Mouse (Mus musculus): Measurements from ENCODE around the gene Vrk1. TPM values are rescaled to one million over a fixed set of nuclear protein-coding genes. Genes with fewer than 3 reads are reported as not detected.

The Vrk1 gene
- polyA plus RNA-seq, 1 experiment from 2014 or later, result 68.3 TPM

GRCm38 (mm10) chr12:105993356-105993755 is 16.7 kb upstream of the Vrk1 start:
- 74% methylated on average over 7 of the region's 7 CpGs for WGBS
- H3K27me3 ChIP-seq (replicated peaks; ENCODE audit: control insufficient read depth, insufficient read depth, low read length), result no peaks in the 10 kb centered on the region
- H3K9me3 ChIP-seq (ENCODE audit: control insufficient read depth, low read length), result no peaks in the 10 kb centered on the region
- H3K4me3 ChIP-seq (replicated peaks; ENCODE audit: low read length), result no peak overlapping the region
- no peak overlapping the region for H3K9ac ChIP-seq (replicated peaks; ENCODE audit: low read depth, low read length)
- H3K27ac ChIP-seq (ENCODE audit: low read length), result no peak overlapping the region
- H3K4me1 ChIP-seq (replicated peaks; ENCODE audit: control insufficient read depth, insufficient read depth, low read length), result peaks cover 14% of the 10 kb centered on the region
- H3K4me2 ChIP-seq (ENCODE audit: low read length), result no peak overlapping the region
- no peaks in the 10 kb centered on the region for H3K36me3 ChIP-seq (ENCODE audit: control insufficient read depth, insufficient read depth)
- ATAC-seq, result no peak

GRCm38 (mm10) chr12:105995940-105996339 is 14.1 kb upstream of the Vrk1 start:
- WGBS, result 44% methylated on average over 4 of the region's 4 CpGs
- H3K36me3 ChIP-seq (ENCODE audit: control insufficient read depth, insufficient read depth), result no peaks in the 10 kb centered on the region
- H3K4me3 ChIP-seq (replicated peaks; ENCODE audit: low read length), result no peak overlapping the region
- H3K4me1 ChIP-seq (replicated peaks; ENCODE audit: control insufficient read depth, insufficient read depth, low read length), result peaks cover 14% of the 10 kb centered on the region
- H3K9ac ChIP-seq (replicated peaks; ENCODE audit: low read depth, low read length), result no peak overlapping the region
- no peak overlapping the region for H3K4me2 ChIP-seq (ENCODE audit: low read length)
- ATAC-seq, result no peak
- H3K9me3 ChIP-seq (ENCODE audit: control insufficient read depth, low read length), result no peaks in the 10 kb centered on the region
- no peaks in the 10 kb centered on the region for H3K27me3 ChIP-seq (replicated peaks; ENCODE audit: control insufficient read depth, insufficient read depth, low read length)
- H3K27ac ChIP-seq (ENCODE audit: low read length), result no peak overlapping the region

- ATAC-seq, result peak; percentile 57
- WGBS, result 62% methylated on average over 19 of the region's 19 CpGs
- no peak overlapping the region for H3K4me2 ChIP-seq (ENCODE audit: low read length)
These were observed 12.8 kb upstream of the Vrk1 start for GRCm38 (mm10) chr12:105997028-105997786.

GRCm38 (mm10) chr12:106001775-106002174 is 8.3 kb upstream of the Vrk1 start:
- Histone ChIP-seq H3K27ac (ENCODE audit: low read length) (no peak overlapping the region), H3K27me3 (replicated peaks; ENCODE audit: control insufficient read depth, insufficient read depth, low read length) (no peaks in the 10 kb centered on the region), H3K4me1 (replicated peaks; ENCODE audit: control insufficient read depth, insufficient read depth, low read length) (peaks cover 6% of the 10 kb centered on the region; the same call in 1 of the 2 replicates), H3K36me3 (ENCODE audit: control insufficient read depth, insufficient read depth) (no peaks in the 10 kb centered on the region), H3K4me3 (replicated peaks; ENCODE audit: low read length) (no peak overlapping the region), H3K9ac (replicated peaks; ENCODE audit: low read depth, low read length) (no peak overlapping the region), H3K9me3 (ENCODE audit: control insufficient read depth, low read length) (no peaks in the 10 kb centered on the region), H3K4me2 (ENCODE audit: low read length) (no peak overlapping the region)
- WGBS, result 41% methylated on average over 8 of the region's 8 CpGs
- no peak for ATAC-seq

More at GRCm38 (mm10) chr12:105997028-105997786, 12.8 kb upstream of the Vrk1 start:
- Histone ChIP-seq H3K36me3 (ENCODE audit: control insufficient read depth, insufficient read depth) (no peaks in the 10 kb centered on the region), H3K9me3 (ENCODE audit: control insufficient read depth, low read length) (no peaks in the 10 kb centered on the region), H3K4me3 (replicated peaks; ENCODE audit: low read length) (no peak overlapping the region), H3K4me1 (replicated peaks; ENCODE audit: control insufficient read depth, insufficient read depth, low read length) (peaks cover 12% of the 10 kb centered on the region), H3K27me3 (replicated peaks; ENCODE audit: control insufficient read depth, insufficient read depth, low read length) (no peaks in the 10 kb centered on the region), H3K27ac (ENCODE audit: low read length) (peak overlapping the region; percentile 50), H3K9ac (replicated peaks; ENCODE audit: low read depth, low read length) (no peak overlapping the region)

- H3K9me3 ChIP-seq (ENCODE audit: control insufficient read depth, low read length), result no peaks in the 10 kb centered on the region
- no peaks in the 10 kb centered on the region for H3K27me3 ChIP-seq (replicated peaks; ENCODE audit: control insufficient read depth, insufficient read depth, low read length)
- 87% methylated on average over 6 of the region's 6 CpGs for WGBS
- no peak overlapping the region for H3K4me2 ChIP-seq (ENCODE audit: low read length)
- ATAC-seq, result no peak
- no peak overlapping the region for H3K27ac ChIP-seq (ENCODE audit: low read length)
- H3K4me3 ChIP-seq (replicated peaks; ENCODE audit: low read length), result no peak overlapping the region
- H3K4me1 ChIP-seq (replicated peaks; ENCODE audit: control insufficient read depth, insufficient read depth, low read length), result 0 out of 2 replicates have a peak, but pooled peaks cover 3% of the 10 kb centered on the region
- H3K36me3 ChIP-seq (ENCODE audit: control insufficient read depth, insufficient read depth), result no peaks in the 10 kb centered on the region
- H3K9ac ChIP-seq (replicated peaks; ENCODE audit: low read depth, low read length), result no peak overlapping the region
These were observed 5.3 kb upstream of the Vrk1 start for GRCm38 (mm10) chr12:106004719-106005118.

- 85% methylated on average over 6 of the region's 6 CpGs for WGBS
- ATAC-seq, result no peak
- H3K4me2 ChIP-seq (ENCODE audit: low read length), result no peak overlapping the region
These were observed 3.8 kb upstream of the Vrk1 start for GRCm38 (mm10) chr12:106006218-106006617.

GRCm38 (mm10) chr12:106008348-106009050 is 1.5 kb upstream of the Vrk1 start:
- Histone ChIP-seq H3K27me3 (replicated peaks; ENCODE audit: control insufficient read depth, insufficient read depth, low read length) (no peaks in the 10 kb centered on the region), H3K9me3 (ENCODE audit: control insufficient read depth, low read length) (no peaks in the 10 kb centered on the region), H3K4me1 (replicated peaks; ENCODE audit: control insufficient read depth, insufficient read depth, low read length) (peaks cover 13% of the 10 kb centered on the region), H3K4me2 (ENCODE audit: low read length) (no peak overlapping the region), H3K27ac (ENCODE audit: low read length) (0 out of 2 replicates have a peak overlapping the region, but pooled peaks have one; percentile 0), H3K9ac (replicated peaks; ENCODE audit: low read depth, low read length) (no peak overlapping the region), H3K36me3 (ENCODE audit: control insufficient read depth, insufficient read depth) (no peaks in the 10 kb centered on the region), H3K4me3 (replicated peaks; ENCODE audit: low read length) (no peak overlapping the region)
- no peak for ATAC-seq
- WGBS, result 77% methylated on average over 22 of the region's 22 CpGs

More at GRCm38 (mm10) chr12:106006218-106006617, 3.8 kb upstream of the Vrk1 start:
- Histone ChIP-seq H3K4me3 (replicated peaks; ENCODE audit: low read length) (no peak overlapping the region), H3K27me3 (replicated peaks; ENCODE audit: control insufficient read depth, insufficient read depth, low read length) (no peaks in the 10 kb centered on the region), H3K4me1 (replicated peaks; ENCODE audit: control insufficient read depth, insufficient read depth, low read length) (peaks cover 9% of the 10 kb centered on the region), H3K9ac (replicated peaks; ENCODE audit: low read depth, low read length) (no peak overlapping the region), H3K27ac (ENCODE audit: low read length) (no peak overlapping the region), H3K36me3 (ENCODE audit: control insufficient read depth, insufficient read depth) (no peaks in the 10 kb centered on the region), H3K9me3 (ENCODE audit: control insufficient read depth, low read length) (no peaks in the 10 kb centered on the region)

GRCm38 (mm10) chr12:106009122-106009870 is 732 bp upstream of the Vrk1 start:
- Histone ChIP-seq H3K27me3 (replicated peaks; ENCODE audit: control insufficient read depth, insufficient read depth, low read length) (no peaks in the 10 kb centered on the region), H3K4me1 (replicated peaks; ENCODE audit: control insufficient read depth, insufficient read depth, low read length) (peaks cover 13% of the 10 kb centered on the region), H3K4me2 (ENCODE audit: low read length) (peak overlapping the region; percentile 51), H3K9me3 (ENCODE audit: control insufficient read depth, low read length) (no peaks in the 10 kb centered on the region), H3K4me3 (replicated peaks; ENCODE audit: low read length) (peak overlapping the region; percentile 30), H3K9ac (replicated peaks; ENCODE audit: low read depth, low read length) (0 out of 2 replicates have a peak overlapping the region, but pooled peaks have one; percentile 18), H3K27ac (ENCODE audit: low read length) (peak overlapping the region; percentile 70), H3K36me3 (ENCODE audit: control insufficient read depth, insufficient read depth) (no peaks in the 10 kb centered on the region)
- 81% methylated on average over 12 of the region's 12 CpGs for WGBS
- ATAC-seq, result peak; percentile 9

GRCm38 (mm10) chr12:106012161-106012560 is 2.1 kb downstream of the Vrk1 start:
- no peaks in the 10 kb centered on the region for H3K36me3 ChIP-seq (ENCODE audit: control insufficient read depth, insufficient read depth)
- no peaks in the 10 kb centered on the region for H3K9me3 ChIP-seq (ENCODE audit: control insufficient read depth, low read length)
- H3K4me3 ChIP-seq (replicated peaks; ENCODE audit: low read length), result no peak overlapping the region
- no peak overlapping the region for H3K4me2 ChIP-seq (ENCODE audit: low read length)
- no peak for ATAC-seq
- H3K4me1 ChIP-seq (replicated peaks; ENCODE audit: control insufficient read depth, insufficient read depth, low read length), result peaks cover 20% of the 10 kb centered on the region
- no peak overlapping the region for H3K9ac ChIP-seq (replicated peaks; ENCODE audit: low read depth, low read length)
- no peak overlapping the region for H3K27ac ChIP-seq (ENCODE audit: low read length)
- 80% methylated on average over 2 of the region's 2 CpGs for WGBS
- H3K27me3 ChIP-seq (replicated peaks; ENCODE audit: control insufficient read depth, insufficient read depth, low read length), result no peaks in the 10 kb centered on the region
